Mouse (Mus musculus) midbrain, embryonic 15.5 days (tissue): ENCODE measurements at regions not wholly inside any gene's neighbourhood (a gene's known extent, or its start where the extent isn't known, plus 50 kb on each side); places are given as distances from the start of the nearest gene placed in this dataset.

Source experiments
- ATAC-seq: fragments of 200-750 bp; cut with Nextera tagmentation; replicated peaks from 2 replicates; pipeline ENCODE4 v1.8.0; 2017; ENCODE audit warnings: moderate TSS enrichment
- H3K27ac ChIP-seq: fragments of 300-500 bp; sonication (generic); 2 replicates; pipeline ENCODE4 v1.5.1; 2015; ENCODE audit warnings: mild to moderate bottlenecking, inconsistent platforms
- H3K27me3 ChIP-seq: fragments of 300-500 bp; sonication (generic); replicated peaks from 2 replicates; pipeline ENCODE4 v1.6.1; 2015; ENCODE audit warnings: inconsistent platforms
- H3K36me3 ChIP-seq: fragments of 300-500 bp; sonication (generic); replicated peaks from 2 replicates; pipeline ENCODE4 v1.6.1; 2015; ENCODE audit warnings: inconsistent platforms
- H3K4me1 ChIP-seq: fragments of 300-500 bp; sonication (generic); 2 replicates; pipeline ENCODE4 v1.6.1; 2015; ENCODE audit warnings: inconsistent platforms
- H3K4me2 ChIP-seq: fragments of 300-500 bp; sonication (generic); 2 replicates; pipeline ENCODE4 v1.6.1; 2015; ENCODE audit warnings: inconsistent platforms, mild to moderate bottlenecking, moderate library complexity
- H3K4me3 ChIP-seq: fragments of 300-500 bp; sonication (generic); 2 replicates; pipeline ENCODE4 v1.5.1; 2015; ENCODE audit warnings: mild to moderate bottlenecking, inconsistent platforms
- H3K9ac ChIP-seq: fragments of 300-500 bp; sonication (generic); 2 replicates; pipeline ENCODE4 v1.6.1; 2015; ENCODE audit warnings: mild to moderate bottlenecking, inconsistent platforms
- H3K9me3 ChIP-seq: fragments of 300-500 bp; sonication (generic); 2 replicates; pipeline ENCODE4 v1.6.1; 2016; ENCODE audit warnings: inconsistent platforms
- WGBS: fragments of 180-500 bp; shearing (Covaris S2); methylation state at CpG from one replicate; pipeline ENCODE4 v1.1.7; 2015; ENCODE audit warnings: mixed read lengths; 5-methylcytosine and 5-hydroxymethylcytosine counted together

DNA sequence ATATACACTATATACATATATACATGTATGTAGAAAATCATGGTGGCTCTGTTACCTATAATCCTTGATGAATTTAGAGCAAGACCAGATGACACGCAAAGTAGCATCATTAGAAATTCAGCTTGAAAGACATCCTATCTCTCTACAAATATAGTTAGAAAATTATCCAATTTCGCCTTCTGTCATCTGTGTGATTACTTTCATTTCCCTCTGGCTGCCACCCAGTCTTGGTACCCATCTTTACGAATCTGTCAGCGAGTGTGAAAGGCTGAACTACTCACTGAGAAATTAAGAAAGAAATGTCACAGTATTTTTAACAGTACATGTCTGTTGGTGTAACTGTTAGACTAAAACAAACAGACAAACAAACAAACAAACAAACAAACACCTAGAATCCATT is 67.8 kb upstream of the Gm14444 start:
- no peak overlapping the region for H3K9ac ChIP-seq
- WGBS: 88% methylated on average over 4 of the region's 4 CpGs

DNA sequence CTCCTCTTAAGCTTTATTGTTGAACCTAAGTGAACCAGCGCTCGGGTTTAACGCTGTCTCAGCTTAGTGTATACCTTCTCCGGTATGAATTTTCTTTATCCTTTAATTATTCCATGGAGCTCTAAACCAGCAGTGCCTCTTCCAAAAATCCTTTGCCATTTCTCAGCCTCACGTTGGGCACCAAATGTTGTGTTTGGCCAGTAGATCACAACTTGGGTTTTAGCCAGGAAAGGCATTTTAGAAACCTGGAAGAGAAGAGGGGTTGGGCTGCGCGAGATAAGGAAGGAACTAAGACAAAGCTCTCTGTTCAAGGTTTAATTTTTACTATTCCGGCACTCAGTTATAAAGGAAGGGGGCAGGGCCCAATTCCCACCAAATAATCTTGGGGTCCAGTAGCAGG is 61.9 kb upstream of the Gm14444 start:
- Histone ChIP-seq H3K4me2 (no peak overlapping the region), H3K4me1 (no peaks in the 10 kb centered on the region), H3K4me3 (no peak overlapping the region), H3K9me3 (no peaks in the 10 kb centered on the region), H3K27ac (no peak overlapping the region), H3K27me3 (no peaks in the 10 kb centered on the region), H3K36me3 (no peaks in the 10 kb centered on the region), H3K9ac (no peak overlapping the region)
- 84% methylated on average over 8 of the region's 8 CpGs for WGBS
- ATAC-seq: no peak

More for the DNA sequence above, 67.8 kb upstream of the Gm14444 start:
- Histone ChIP-seq H3K9me3 (no peaks in the 10 kb centered on the region), H3K36me3 (no peaks in the 10 kb centered on the region), H3K4me2 (no peak overlapping the region), H3K4me1 (no peaks in the 10 kb centered on the region), H3K27me3 (no peaks in the 10 kb centered on the region), H3K27ac (no peak overlapping the region), H3K4me3 (no peak overlapping the region)
- ATAC-seq: no peak
